Mouse (Mus musculus) C2C12 (cell line): ENCODE data around the gene Gm45783.
"Not testable (repeated sequence)": the region's sequence is repeated elsewhere in the genome, so short reads cannot be mapped to it uniquely, and the experiment has no call there.

Experiments used
- CTCF ChIP-seq: IDR thresholded peaks from one replicate; pipeline ENCODE4 v1.5.1; 2011; ENCODE audit not compliant: control insufficient read depth, insufficient read depth, insufficient read length
- FOSL1 ChIP-seq: IDR thresholded peaks from one replicate; pipeline ENCODE4 v1.8.0; 2011; ENCODE audit warnings: mild to moderate bottlenecking, low read length; ENCODE audit not compliant: poor library complexity, insufficient read depth, severe bottlenecking
- MAX ChIP-seq: IDR thresholded peaks from one replicate; pipeline ENCODE4 v1.6.1; 2011; ENCODE audit warnings: mild to moderate bottlenecking, control low read depth
- MYOG ChIP-seq: IDR thresholded peaks from one replicate; pipeline ENCODE4 v1.6.1; 2011; ENCODE audit not compliant: control insufficient read depth, insufficient read length; ENCODE audit errors: extremely low read depth
- USF1 ChIP-seq: IDR thresholded peaks from one replicate; pipeline ENCODE4 v1.6.1; 2011; ENCODE audit warnings: low read depth, mild to moderate bottlenecking, control low read depth, moderate library complexity

DNA sequence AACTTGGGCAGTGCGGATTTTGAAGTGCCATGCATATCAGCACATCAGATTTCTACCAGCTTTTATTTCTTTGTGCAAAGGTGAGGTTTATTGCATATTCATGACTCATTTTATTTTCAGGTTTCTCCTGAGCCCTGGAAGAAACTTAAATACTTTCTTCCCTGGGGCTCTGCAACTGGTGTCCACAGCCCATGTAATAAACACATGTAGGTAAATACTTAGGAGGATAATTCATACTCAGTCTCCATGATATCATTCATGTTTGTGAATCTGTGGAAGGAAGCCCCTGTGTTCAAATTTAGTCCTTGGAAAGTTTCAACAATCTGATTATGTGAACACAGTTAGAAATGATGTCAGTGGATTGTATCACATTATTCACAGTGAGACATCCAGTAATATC is 36.9 kb downstream of the Gm45783 start, which contains the start of gene Vmn2r30:
- not testable (repeated sequence) for TF ChIP-seq CTCF, MAX, MYOG, FOSL1, USF1
